Mouse (Mus musculus): ENCODE measurements around the gene 1500011B03Rik. TPM values are rescaled to one million over a fixed set of nuclear protein-coding genes. Genes with fewer than 3 reads are reported as not detected.
A peak's percentile ranks its signal among the peaks of the same experiment; 100 is the strongest.
"Not testable (repeated sequence)": the region's sequence is repeated elsewhere in the genome, so short reads cannot be mapped to it uniquely, and the experiment has no call there.

The 1500011B03Rik gene
- 90.1 and 91.9 TPM in 2 replicates for polyA plus RNA-seq (2015; fragmentation: Nextera tagmentation; extraction: Ambion mirVana)

GRCm38 (mm10) chr5:114822796-114823688 is at the start of gene 1500011B03Rik:
Gene 1500011B03Rik (minus strand): TSS chr5:114823468.
- peaks cover 7% of the 10 kb centered on the region; the same call in 1 of the 2 replicates for H3K4me1 ChIP-seq
- no peaks in the 10 kb centered on the region for H3K27me3 ChIP-seq
- H3K9ac ChIP-seq = peak within 1 kb of the TSS; percentile 64
- peak within 1 kb of the TSS; percentile 63 for H3K4me2 ChIP-seq (replicated peaks)
- ATAC-seq (ENCODE audit: insufficient number of reproducible peaks, low FRiP score, low TSS enrichment, low read depth) = peak; percentile 90
- H3K4me3 ChIP-seq (replicated peaks) = peak within 1 kb of the TSS; percentile 68
- H3K36me3 ChIP-seq = peaks cover 16% of the 10 kb centered on the region
- H3K27ac ChIP-seq (replicated peaks) = peak within 1 kb of the TSS; percentile 77
- 6% methylated on average over 53 of the region's 53 CpGs for WGBS
- no peaks in the 10 kb centered on the region for H3K9me3 ChIP-seq (replicated peaks)

- Histone ChIP-seq H3K36me3 (no peaks in the 10 kb centered on the region), H3K4me3 (replicated peaks) (no peak overlapping the region), H3K4me1 (no peaks in the 10 kb centered on the region), H3K27ac (replicated peaks) (no peak overlapping the region), H3K4me2 (replicated peaks) (no peak overlapping the region), H3K9ac (no peak overlapping the region), H3K27me3 (no peaks in the 10 kb centered on the region), H3K9me3 (replicated peaks) (peaks cover 10% of the 10 kb centered on the region)
- 90% methylated on average over 12 of the region's 12 CpGs for WGBS
- no peak for ATAC-seq (ENCODE audit: insufficient number of reproducible peaks, low FRiP score, low TSS enrichment, low read depth)
Observed at GRCm38 (mm10) chr5:114865279-114865678, 42.0 kb upstream of the 1500011B03Rik start.

GRCm38 (mm10) chr5:114864813-114865212 is 41.5 kb upstream of the 1500011B03Rik start:
- no peak for ATAC-seq (ENCODE audit: insufficient number of reproducible peaks, low FRiP score, low TSS enrichment, low read depth)
- WGBS = 73% methylated on average over 7 of the region's 7 CpGs
- H3K4me2 ChIP-seq (replicated peaks) = no peak overlapping the region

GRCm38 (mm10) chr5:114861730-114862129 is 38.5 kb upstream of the 1500011B03Rik start:
- H3K36me3 ChIP-seq = no peaks in the 10 kb centered on the region
- no peak overlapping the region for H3K4me3 ChIP-seq (replicated peaks)
- H3K4me2 ChIP-seq (replicated peaks) = no peak overlapping the region
- no peaks in the 10 kb centered on the region for H3K9me3 ChIP-seq (replicated peaks)
- peaks cover 4% of the 10 kb centered on the region; the same call in 1 of the 2 replicates for H3K27me3 ChIP-seq
- H3K4me1 ChIP-seq = peaks cover 6% of the 10 kb centered on the region; the same call in 1 of the 2 replicates
- ATAC-seq (ENCODE audit: insufficient number of reproducible peaks, low FRiP score, low TSS enrichment, low read depth) = no peak
- no peak overlapping the region for H3K27ac ChIP-seq (replicated peaks)
- 70% methylated on average over 6 of the region's 6 CpGs for WGBS
- no peak overlapping the region for H3K9ac ChIP-seq

More at GRCm38 (mm10) chr5:114864813-114865212, 41.5 kb upstream of the 1500011B03Rik start:
- Histone ChIP-seq H3K9me3 (replicated peaks) (peaks cover 10% of the 10 kb centered on the region), H3K9ac (no peak overlapping the region), H3K36me3 (no peaks in the 10 kb centered on the region), H3K27ac (replicated peaks) (no peak overlapping the region), H3K27me3 (no peaks in the 10 kb centered on the region), H3K4me1 (no peaks in the 10 kb centered on the region), H3K4me3 (replicated peaks) (no peak overlapping the region)

GRCm38 (mm10) chr5:114859253-114859652 is 36.0 kb upstream of the 1500011B03Rik start:
- WGBS = 4% methylated on average over 18 of the region's 18 CpGs
- no peak overlapping the region for H3K27ac ChIP-seq (replicated peaks)
- no peaks in the 10 kb centered on the region for H3K9me3 ChIP-seq (replicated peaks)
- no peaks in the 10 kb centered on the region for H3K36me3 ChIP-seq
- no peak overlapping the region for H3K9ac ChIP-seq
- H3K27me3 ChIP-seq = peaks cover 7% of the 10 kb centered on the region
- H3K4me1 ChIP-seq = peaks cover 8% of the 10 kb centered on the region; the same call in 1 of the 2 replicates
- H3K4me3 ChIP-seq (replicated peaks) = peak overlapping the region; percentile 31
- 0 out of 2 replicates have a peak, but pooled peaks have one; percentile 54 for ATAC-seq (ENCODE audit: insufficient number of reproducible peaks, low FRiP score, low TSS enrichment, low read depth)
- H3K4me2 ChIP-seq (replicated peaks) = peak overlapping the region; percentile 56

GRCm38 (mm10) chr5:114858582-114858981 is 35.3 kb upstream of the 1500011B03Rik start, which contains the start of gene Gm9936:
Gene Gm9936 (minus strand): TSS chr5:114858682.
- H3K36me3 ChIP-seq = no peaks in the 10 kb centered on the region

GRCm38 (mm10) chr5:114853364-114853763 is 30.1 kb upstream of the 1500011B03Rik start, which contains the start of gene 4930519G04Rik:
Gene 4930519G04Rik (plus strand): TSS chr5:114853664.
- H3K4me2 ChIP-seq (replicated peaks); H3K4me3 ChIP-seq (replicated peaks); H3K9me3 ChIP-seq (replicated peaks); H3K4me1 ChIP-seq; H3K36me3 ChIP-seq; H3K9ac ChIP-seq; ATAC-seq (ENCODE audit: insufficient number of reproducible peaks, low FRiP score, low TSS enrichment, low read depth); H3K27ac ChIP-seq (replicated peaks); H3K27me3 ChIP-seq: not testable (repeated sequence)
- WGBS = 70% methylated on average over 3 of the region's 5 CpGs

More at GRCm38 (mm10) chr5:114858582-114858981, 35.3 kb upstream of the 1500011B03Rik start, which contains the start of gene Gm9936:
- H3K9ac ChIP-seq = no peak within 1 kb of the TSS
- no peak for ATAC-seq (ENCODE audit: insufficient number of reproducible peaks, low FRiP score, low TSS enrichment, low read depth)
- peak within 1 kb of the TSS; percentile 31 for H3K4me3 ChIP-seq (replicated peaks)
- peak within 1 kb of the TSS; percentile 56 for H3K4me2 ChIP-seq (replicated peaks)
- no peaks in the 10 kb centered on the region for H3K9me3 ChIP-seq (replicated peaks)
- no peak within 1 kb of the TSS for H3K27ac ChIP-seq (replicated peaks)
- H3K4me1 ChIP-seq = peaks cover 9% of the 10 kb centered on the region; the same call in 1 of the 2 replicates
- H3K27me3 ChIP-seq = peaks cover 7% of the 10 kb centered on the region
- WGBS = 86% methylated on average over 12 of the region's 12 CpGs

- H3K27me3 ChIP-seq = peaks cover 3% of the 10 kb centered on the region; the same call in 1 of the 2 replicates
Observed at GRCm38 (mm10) chr5:114851565-114852236, 28.4 kb upstream of the 1500011B03Rik start.

GRCm38 (mm10) chr5:114844371-114844770 is 21.1 kb upstream of the 1500011B03Rik start:
- H3K36me3 ChIP-seq; ATAC-seq (ENCODE audit: insufficient number of reproducible peaks, low FRiP score, low TSS enrichment, low read depth); H3K9me3 ChIP-seq (replicated peaks); H3K4me2 ChIP-seq (replicated peaks); H3K4me3 ChIP-seq (replicated peaks); H3K9ac ChIP-seq; H3K27ac ChIP-seq (replicated peaks); H3K27me3 ChIP-seq: not testable (repeated sequence)
- peaks cover 15% of the 10 kb centered on the region for H3K4me1 ChIP-seq
- WGBS = 56% methylated on average over 2 of the region's 2 CpGs

More at GRCm38 (mm10) chr5:114851565-114852236, 28.4 kb upstream of the 1500011B03Rik start:
- H3K9ac ChIP-seq = no peak overlapping the region
- WGBS = 82% methylated on average over 20 of the region's 20 CpGs
- no peak for ATAC-seq (ENCODE audit: insufficient number of reproducible peaks, low FRiP score, low TSS enrichment, low read depth)
- H3K27ac ChIP-seq (replicated peaks) = no peak overlapping the region
- H3K4me2 ChIP-seq (replicated peaks) = no peak overlapping the region
- no peaks in the 10 kb centered on the region for H3K9me3 ChIP-seq (replicated peaks)
- 0 out of 2 replicates have a peak, but pooled peaks cover 3% of the 10 kb centered on the region for H3K4me1 ChIP-seq
- no peak overlapping the region for H3K4me3 ChIP-seq (replicated peaks)
- H3K36me3 ChIP-seq = no peaks in the 10 kb centered on the region

- Histone ChIP-seq H3K9ac (no peak overlapping the region), H3K27me3 (no peaks in the 10 kb centered on the region), H3K9me3 (replicated peaks) (no peaks in the 10 kb centered on the region), H3K27ac (replicated peaks) (0 out of 2 replicates have a peak overlapping the region, but pooled peaks have one; percentile 29), H3K4me1 (peaks cover 15% of the 10 kb centered on the region), H3K4me3 (replicated peaks) (no peak overlapping the region), H3K4me2 (replicated peaks) (no peak overlapping the region), H3K36me3 (no peaks in the 10 kb centered on the region)
- 48% methylated on average over 5 of the region's 5 CpGs for WGBS
- no peak for ATAC-seq (ENCODE audit: insufficient number of reproducible peaks, low FRiP score, low TSS enrichment, low read depth)
Observed at GRCm38 (mm10) chr5:114842674-114843073, 19.4 kb upstream of the 1500011B03Rik start.

GRCm38 (mm10) chr5:114842155-114842554 is 18.9 kb upstream of the 1500011B03Rik start:
- peaks cover 15% of the 10 kb centered on the region for H3K4me1 ChIP-seq
- peak overlapping the region; percentile 67; the same call in 1 of the 2 replicates for H3K27ac ChIP-seq (replicated peaks)
- WGBS = 23% methylated on average over 3 of the region's 3 CpGs
- H3K4me3 ChIP-seq (replicated peaks); H3K36me3 ChIP-seq; H3K4me2 ChIP-seq (replicated peaks); H3K9me3 ChIP-seq (replicated peaks); H3K27me3 ChIP-seq; H3K9ac ChIP-seq: not testable (repeated sequence)
- ATAC-seq (ENCODE audit: insufficient number of reproducible peaks, low FRiP score, low TSS enrichment, low read depth) = peak; percentile 66; the same call in 1 of the 2 replicates

Data from embryonic facial prominence, embryonic 15.5 days (tissue).